Mouse (Mus musculus) megakaryocyte progenitor cell, adult 5-6 weeks (primary cell): ENCODE measurements around the gene Iffo2. TPM values are rescaled to one million over a fixed set of nuclear protein-coding genes. Genes with fewer than 3 reads are reported as not detected.

ENCODE experiments used
- ATAC-seq: replicated peaks from 2 replicates; pipeline ENCODE4 v1.8.0; 2016; ENCODE audit warnings: mild to moderate bottlenecking, moderate TSS enrichment, inconsistent platforms; ENCODE audit not compliant: poor library complexity
- total RNA-seq, 2 experiments: library from RNA; stranded (forward) in 1 of 2; stranded (reverse) in 1 of 2; fragments of 157-497, 149-512 nt in 1 of 2; fragments of 200-1000 nt in 1 of 2; gene quantifications; 2 replicates each; pipeline versions ENCODE4 v1.2.3 to v1.2.4; 2015 to 2017

Gene Iffo2
- total RNA-seq, 2 experiments from 2014 or later: 0.33 to 0.69 TPM

- ATAC-seq: peak; percentile 83
Observed at GRCm38 (mm10) chr4:139602357-139603244, 72.3 kb downstream of the Iffo2 start, which contains the start of gene Gm21969. Gene Gm21969, plus strand, starts transcription at chr4:139603186.

GRCm38 (mm10) chr4:139605216-139605615, 74.9 kb downstream of the Iffo2 start:
- ATAC-seq: no peak

- ATAC-seq: no peak
Observed at GRCm38 (mm10) chr4:139606732-139607131, 76.4 kb downstream of the Iffo2 start.

DNA sequence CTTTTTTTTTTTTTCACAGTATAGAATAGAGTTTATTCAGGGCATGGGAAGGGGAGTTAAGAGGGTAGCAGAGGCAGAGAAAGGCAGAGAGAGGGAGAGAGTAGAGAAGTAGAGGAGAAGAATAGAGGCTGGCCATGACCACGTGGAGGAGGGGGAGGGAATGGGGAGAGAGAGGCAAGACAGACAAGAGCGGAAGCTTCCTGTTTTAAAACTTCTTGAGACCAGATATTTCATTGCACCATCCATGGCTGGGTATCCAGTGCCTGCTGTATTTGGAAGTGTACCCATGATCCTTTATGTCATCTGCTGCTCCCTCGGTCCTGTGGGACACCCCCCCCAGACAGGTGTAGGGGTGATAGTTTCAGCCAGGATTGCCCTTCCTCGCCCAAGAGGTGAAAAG, 78.6 kb downstream of the Iffo2 start:
- ATAC-seq: peak; percentile 65

DNA sequence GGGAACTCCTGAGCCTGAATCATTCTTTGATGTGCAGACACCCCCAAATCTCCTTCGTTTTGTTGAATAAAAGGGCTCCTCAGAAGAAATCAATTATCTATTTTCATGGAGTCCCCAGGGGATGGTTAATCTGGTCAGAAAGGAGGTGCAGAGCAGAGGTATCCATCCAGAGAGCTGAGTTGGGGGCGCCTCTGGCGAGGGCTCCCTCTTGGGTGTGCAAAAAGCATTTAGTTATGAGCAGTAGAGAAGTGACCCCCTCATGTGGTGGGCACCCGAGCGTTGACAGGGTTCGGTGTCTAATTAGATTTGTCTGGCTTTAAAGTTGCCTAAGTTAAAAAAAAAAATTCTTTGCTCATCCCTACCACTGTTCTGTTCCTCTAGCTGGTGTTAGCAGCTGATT, 80.6 kb downstream of the Iffo2 start:
- ATAC-seq: no peak

DNA sequence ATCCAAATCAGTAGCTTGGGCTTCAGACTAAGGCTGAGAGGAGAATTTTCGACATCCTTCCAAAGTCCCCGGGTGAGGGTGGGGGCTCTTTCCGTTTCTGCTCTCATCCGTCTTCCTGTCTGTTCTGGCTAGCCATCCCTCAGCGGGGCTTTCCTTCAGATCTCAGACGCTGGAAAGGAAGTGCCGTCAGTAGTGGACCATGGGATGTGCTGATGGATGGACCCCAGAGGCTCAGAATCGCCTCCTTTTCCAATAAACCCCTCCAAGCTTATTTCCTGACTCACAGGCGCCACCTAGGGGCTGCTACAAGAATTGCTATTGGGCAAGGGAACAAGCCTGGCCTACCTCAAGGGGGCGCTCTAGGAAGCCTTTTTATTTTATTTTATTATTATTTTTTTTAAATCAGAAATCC, 81.2 kb downstream of the Iffo2 start:
- peak; percentile 63 for ATAC-seq

DNA sequence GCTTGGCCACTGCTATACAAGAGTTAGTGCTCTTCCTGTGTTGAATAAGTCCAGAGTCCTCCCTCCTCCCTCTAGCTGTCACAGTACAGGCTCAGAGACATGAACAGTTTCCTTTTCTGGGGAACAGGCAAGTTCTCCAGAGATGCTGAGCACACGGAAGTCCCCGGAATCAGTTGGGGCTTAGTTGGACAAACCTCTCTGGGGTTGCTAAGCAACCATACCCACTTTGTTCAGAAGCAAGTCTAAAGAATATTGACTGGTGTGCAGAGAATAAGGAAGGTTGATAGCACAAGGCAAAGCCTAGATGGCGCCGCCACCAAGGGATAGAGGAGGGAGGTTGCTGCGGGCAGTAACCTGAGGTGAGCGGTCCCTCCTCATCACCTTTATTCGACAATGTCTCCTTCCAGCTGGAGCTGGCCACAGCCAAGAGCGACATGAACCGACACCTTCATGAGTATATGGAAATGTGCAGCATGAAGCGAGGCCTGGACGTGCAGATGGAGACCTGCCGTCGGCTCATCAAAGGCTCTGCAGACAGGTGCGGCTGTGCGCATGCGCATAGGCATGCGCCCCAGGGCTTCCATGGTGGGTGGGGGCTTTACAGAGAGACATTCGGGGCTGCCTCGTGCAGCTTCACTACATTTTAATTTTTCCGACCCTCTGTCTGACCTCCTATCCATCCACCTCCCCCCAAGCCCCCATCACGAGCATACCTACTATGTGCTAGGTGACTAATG, 84.3 kb downstream of the Iffo2 start:
- ATAC-seq: no peak

- ATAC-seq: peak; percentile 97
Observed at GRCm38 (mm10) chr4:139616276-139617000, 86.1 kb downstream of the Iffo2 start.

- ATAC-seq: no peak
Observed at GRCm38 (mm10) chr4:139617001-139617364, 86.6 kb downstream of the Iffo2 start.

DNA sequence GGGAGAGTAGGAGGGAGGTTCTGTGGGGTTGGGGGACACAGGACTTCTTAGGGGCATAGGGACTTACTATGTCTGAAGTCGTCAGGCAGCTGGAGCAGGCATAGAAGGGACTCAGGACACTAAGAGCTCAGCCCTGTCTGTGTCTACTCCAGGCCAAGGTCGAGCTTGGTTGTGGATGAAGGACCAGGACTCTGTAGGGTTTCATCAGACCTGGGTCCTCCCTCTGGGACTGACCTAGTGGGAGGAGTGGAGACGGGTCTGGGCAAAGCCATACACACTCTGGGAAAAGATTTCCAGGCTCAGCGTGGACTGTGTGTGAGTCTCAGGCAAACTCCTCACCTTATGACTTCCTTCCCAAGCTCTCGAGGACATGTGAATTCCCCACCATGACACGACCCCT, 89.4 kb downstream of the Iffo2 start:
- ATAC-seq: no peak

DNA sequence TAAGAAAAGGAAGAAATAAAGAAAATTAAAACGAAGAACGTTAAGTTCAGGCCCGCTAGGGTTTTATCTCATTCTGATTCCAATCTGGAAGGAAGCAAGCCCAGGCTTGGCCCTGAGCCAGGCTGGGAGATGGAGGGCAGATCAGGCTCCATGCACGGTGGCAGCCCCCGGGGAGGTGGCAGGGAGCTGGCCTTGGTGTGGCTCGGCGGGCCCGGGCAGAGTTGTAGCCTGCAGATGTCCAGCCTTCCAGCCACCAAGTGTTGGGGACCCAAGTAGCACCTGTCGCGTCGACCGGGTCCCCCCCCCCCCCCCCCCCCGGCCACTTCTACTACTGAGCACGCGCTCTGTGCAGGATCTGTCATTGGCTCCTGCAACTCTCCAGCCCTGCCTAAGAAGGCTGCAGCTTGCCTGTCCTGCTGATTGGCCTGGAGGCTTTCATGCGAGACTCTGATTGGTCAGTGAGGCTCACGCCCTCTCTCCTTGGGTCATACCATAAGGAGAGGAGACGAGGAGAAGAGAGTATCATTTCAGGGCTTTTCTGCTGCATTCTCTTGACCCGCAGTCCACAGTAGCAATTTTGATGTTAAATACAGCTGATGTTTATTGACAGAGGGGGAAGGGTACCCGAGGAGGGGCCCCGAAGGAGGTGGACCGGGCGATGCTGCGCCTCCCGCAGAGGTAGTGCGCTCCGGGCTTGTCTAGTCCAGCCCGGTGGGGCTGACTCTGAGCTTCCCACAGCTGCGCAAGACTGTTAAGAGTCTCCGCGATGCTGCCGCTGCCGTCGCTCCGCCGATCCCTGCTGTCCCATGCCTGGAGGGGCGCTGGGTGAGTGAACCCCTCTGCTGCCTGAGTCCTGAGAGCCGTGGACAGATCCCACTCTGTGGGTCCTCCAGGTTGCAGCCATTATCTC, 92.3 kb downstream of the Iffo2 start, which contains the start of gene Aldh4a1:
Gene Aldh4a1, plus strand, starts transcription at position 494 of the 910 bp plus-strand sequence.
- ATAC-seq: peak; percentile 96

- ATAC-seq: no peak
Observed at GRCm38 (mm10) chr4:139623434-139624115, 93.2 kb downstream of the Iffo2 start.

- ATAC-seq: no peak
Observed at GRCm38 (mm10) chr4:139624116-139624489, 93.8 kb downstream of the Iffo2 start.

DNA sequence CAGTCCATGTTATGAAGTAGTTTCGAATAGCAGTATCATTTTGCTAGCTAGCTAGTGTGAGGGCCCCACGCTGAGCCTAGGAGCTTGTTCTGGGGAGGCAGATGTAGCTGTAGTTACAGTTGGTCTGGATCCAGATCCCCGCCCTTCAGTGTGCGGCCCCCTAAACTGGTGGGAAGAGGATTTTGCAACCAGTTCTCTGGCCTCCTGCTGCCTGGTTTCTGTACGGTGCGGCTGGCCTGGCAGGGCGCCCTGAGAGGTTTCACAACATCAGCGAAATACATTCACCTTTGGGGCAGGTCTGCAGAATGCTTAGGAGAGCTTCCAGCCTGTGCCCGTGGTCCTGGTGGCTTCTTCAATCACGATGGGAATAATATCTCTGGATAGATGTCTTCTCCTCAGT, 94.4 kb downstream of the Iffo2 start:
- ATAC-seq: peak; percentile 16

- ATAC-seq: no peak
Observed at GRCm38 (mm10) chr4:139627361-139627760, 97.0 kb downstream of the Iffo2 start.

GRCm38 (mm10) chr4:139630171-139630570, 99.8 kb downstream of the Iffo2 start:
- peak; percentile 12 for ATAC-seq

GRCm38 (mm10) chr4:139631141-139631540, 100.8 kb downstream of the Iffo2 start:
- no peak for ATAC-seq

DNA sequence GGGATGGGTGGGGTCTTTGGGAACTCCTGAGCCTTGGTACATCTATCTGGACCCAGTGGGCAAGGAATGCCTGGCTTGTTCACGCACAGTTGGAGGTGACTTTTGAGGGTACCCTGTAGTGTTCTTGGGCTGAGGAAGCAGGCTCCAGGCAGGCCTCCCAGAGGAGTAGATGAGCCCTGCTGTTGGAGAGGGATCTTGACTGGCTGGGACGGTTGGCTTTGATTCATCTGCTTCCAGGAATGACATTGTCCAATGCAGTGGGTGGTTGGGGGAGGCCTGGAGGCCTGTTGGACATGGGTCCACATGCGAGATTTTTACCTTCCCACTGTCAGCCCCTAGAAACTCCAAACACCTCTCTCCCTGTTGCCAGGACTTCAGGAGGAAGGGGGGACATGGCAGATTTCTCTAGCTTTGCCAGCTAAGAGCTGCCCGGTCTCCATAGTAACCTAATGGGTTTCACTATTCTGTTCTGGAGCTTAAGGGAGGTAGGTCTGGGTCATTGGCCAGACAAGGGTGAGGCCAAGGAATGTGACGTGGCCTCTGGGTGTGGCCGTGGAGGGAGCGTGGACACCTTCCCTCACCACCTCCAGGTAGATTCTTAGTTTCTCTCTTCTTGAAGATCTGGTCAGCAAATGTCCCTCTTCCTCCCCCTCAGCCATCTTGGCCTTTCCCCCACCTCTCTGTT, 101.4 kb downstream of the Iffo2 start:
- ATAC-seq: no peak

GRCm38 (mm10) chr4:139632254-139632580, 101.9 kb downstream of the Iffo2 start:
- ATAC-seq: no peak
